ENCODE assay signal across 10 mouse cellular contexts in genomic region chr8:77009425-77009824, GRCm38 (mm10).
A peak's percentile ranks its signal among the peaks of the same experiment; 100 is the strongest.
DNase-seq lines count a peak whose midpoint lies in the region; ATAC-seq and TF ChIP-seq lines count a peak whose summit lies in the region.
"Had no signal": no experiment of that assay in that cellular context is flagged by ENCODE, and none has a peak within 500 bp of the region (broad histone marks: within the 10 kb centered on the region; RNA-seq: fewer than 3 reads in every experiment).

No protein-coding gene starts in this region.

- H3K27ac ChIP-seq in forebrain, embryonic 13.5 days: no peak overlapping the region
- H3K27ac ChIP-seq in forebrain, embryonic 11.5 days (ENCODE audit: low read depth, low read length): no peak overlapping the region
- H3K27ac ChIP-seq in embryonic facial prominence, embryonic 13.5 days: no peak overlapping the region; the same call in 1 of the 2 replicates
- H3K27ac ChIP-seq in limb, embryonic 13.5 days: no peak overlapping the region
- H3K27ac ChIP-seq in layer of hippocampus, adult 2 months: no peak overlapping the region; the same call in 1 of the 2 replicates
- H3K27ac ChIP-seq: liver, embryonic 12.5 days had no signal

- TF ChIP-seq CTCF in layer of hippocampus, adult 2 months (conservative IDR thresholded peaks at IDR 0.05): no peak

- H3K36me3 ChIP-seq in forebrain, embryonic 13.5 days (ENCODE audit: poor library complexity, severe bottlenecking): no peaks in the 10 kb centered on the region
- H3K36me3 ChIP-seq in forebrain, embryonic 11.5 days (ENCODE audit: control insufficient read depth, insufficient read depth, low read length): no peaks in the 10 kb centered on the region
- no peaks in the 10 kb centered on the region for H3K36me3 ChIP-seq in embryonic facial prominence, embryonic 13.5 days
- no peaks in the 10 kb centered on the region for H3K36me3 ChIP-seq in limb, embryonic 13.5 days
- H3K36me3 ChIP-seq: liver, embryonic 12.5 days had no signal

- H3K4me3 ChIP-seq in forebrain, embryonic 13.5 days: no peak overlapping the region
- H3K4me3 ChIP-seq in forebrain, embryonic 11.5 days (ENCODE audit: low read depth, low read length): no peak overlapping the region
- no peak overlapping the region for H3K4me3 ChIP-seq in embryonic facial prominence, embryonic 13.5 days
- H3K4me3 ChIP-seq in limb, embryonic 13.5 days: no peak overlapping the region
- H3K4me3 ChIP-seq in layer of hippocampus, adult 2 months: no peak overlapping the region
- H3K4me3 ChIP-seq: liver, embryonic 12.5 days had no signal

- H3K27me3 ChIP-seq in forebrain, embryonic 13.5 days: no peaks in the 10 kb centered on the region
- no peaks in the 10 kb centered on the region for H3K27me3 ChIP-seq in forebrain, embryonic 11.5 days (ENCODE audit: control insufficient read depth, insufficient read depth, low read length)
- H3K27me3 ChIP-seq in embryonic facial prominence, embryonic 13.5 days: no peaks in the 10 kb centered on the region
- H3K27me3 ChIP-seq in limb, embryonic 13.5 days: no peaks in the 10 kb centered on the region
- H3K27me3 ChIP-seq: liver, embryonic 12.5 days had no signal

- no peak for DNase-seq in forebrain, embryonic 11.5 days (ENCODE audit: low spot score)
- DNase-seq in brain, adult 2 months (ENCODE audit: low read depth, low spot score): peak; percentile 46
- no peak for DNase-seq in kidney, adult 11 months
- DNase-seq in layer of hippocampus, adult 2 months (ENCODE audit: low spot score in 2 of 2): no peak
- DNase-seq in frontal cortex, postnatal 36 days (ENCODE audit: low spot score in 2 of 2): no peak
- DNase-seq: kidney, postnatal 25 days had no signal

- WGBS in forebrain, embryonic 13.5 days: 68% methylated on average over 10 of the region's 10 CpGs
- WGBS in forebrain, embryonic 11.5 days: 88% methylated on average over 10 of the region's 10 CpGs
- WGBS in embryonic facial prominence, embryonic 13.5 days: 29% methylated on average over 10 of the region's 10 CpGs
- WGBS in limb, embryonic 13.5 days: 36% methylated on average over 10 of the region's 10 CpGs

- H3K4me2 ChIP-seq in forebrain, embryonic 13.5 days: no peak overlapping the region
- H3K4me2 ChIP-seq in forebrain, embryonic 11.5 days (ENCODE audit: low read depth, low read length, severe bottlenecking): no peak overlapping the region
- H3K4me2 ChIP-seq in embryonic facial prominence, embryonic 13.5 days: peak overlapping the region; percentile 32; the same call in 1 of the 2 replicates
- H3K4me2 ChIP-seq in limb, embryonic 13.5 days (replicated peaks): no peak overlapping the region
- H3K4me2 ChIP-seq: liver, embryonic 12.5 days had no signal

- H3K9me3 ChIP-seq in forebrain, embryonic 13.5 days (replicated peaks): no peaks in the 10 kb centered on the region
- H3K9me3 ChIP-seq in forebrain, embryonic 11.5 days (ENCODE audit: control insufficient read depth, low read length): no peaks in the 10 kb centered on the region
- no peaks in the 10 kb centered on the region for H3K9me3 ChIP-seq in embryonic facial prominence, embryonic 13.5 days
- H3K9me3 ChIP-seq in limb, embryonic 13.5 days: no peaks in the 10 kb centered on the region
- H3K9me3 ChIP-seq: liver, embryonic 12.5 days had no signal

- H3K9ac ChIP-seq in forebrain, embryonic 13.5 days: no peak overlapping the region
- no peak overlapping the region for H3K9ac ChIP-seq in forebrain, embryonic 11.5 days (ENCODE audit: low read length)
- no peak overlapping the region for H3K9ac ChIP-seq in embryonic facial prominence, embryonic 13.5 days
- no peak overlapping the region for H3K9ac ChIP-seq in limb, embryonic 13.5 days
- H3K9ac ChIP-seq: liver, embryonic 12.5 days had no signal

- no peaks in the 10 kb centered on the region for H3K4me1 ChIP-seq in forebrain, embryonic 13.5 days
- H3K4me1 ChIP-seq in forebrain, embryonic 11.5 days (replicated peaks; ENCODE audit: control insufficient read depth, insufficient read depth, low read length): no peaks in the 10 kb centered on the region
- H3K4me1 ChIP-seq in embryonic facial prominence, embryonic 13.5 days: peaks cover 11% of the 10 kb centered on the region
- H3K4me1 ChIP-seq in limb, embryonic 13.5 days: peaks cover 10% of the 10 kb centered on the region; the same call in 1 of the 2 replicates
- H3K4me1 ChIP-seq: liver, embryonic 12.5 days had no signal

- ATAC-seq in forebrain, embryonic 13.5 days: peak; percentile 58
- ATAC-seq in forebrain, embryonic 11.5 days (replicated peaks; ENCODE audit: low FRiP score): no peak
- peak; percentile 72; the same call in 1 of the 2 replicates for ATAC-seq in embryonic facial prominence, embryonic 13.5 days (ENCODE audit: insufficient number of reproducible peaks, insufficient read depth, low FRiP score, low TSS enrichment, low read depth)
- ATAC-seq in limb, embryonic 13.5 days (ENCODE audit: low FRiP score, low read depth): peak; percentile 68; the same call in 1 of the 2 replicates
- ATAC-seq: liver, embryonic 12.5 days had no signal
